Mouse (Mus musculus) spleen, postnatal 10 days (tissue): Measurements from ENCODE around the gene Mroh7.
"Not testable (repeated sequence)": the region's sequence is repeated elsewhere in the genome, so short reads cannot be mapped to it uniquely, and the experiment has no call there.

Experiments used
- DNase-seq, 2 experiments: peaks; one replicate each; pipeline ENCODE4 v3.0.0; 2021 to 2022; ENCODE audit warnings: low spot score in 2 of 2

Gene Mroh7

DNA sequence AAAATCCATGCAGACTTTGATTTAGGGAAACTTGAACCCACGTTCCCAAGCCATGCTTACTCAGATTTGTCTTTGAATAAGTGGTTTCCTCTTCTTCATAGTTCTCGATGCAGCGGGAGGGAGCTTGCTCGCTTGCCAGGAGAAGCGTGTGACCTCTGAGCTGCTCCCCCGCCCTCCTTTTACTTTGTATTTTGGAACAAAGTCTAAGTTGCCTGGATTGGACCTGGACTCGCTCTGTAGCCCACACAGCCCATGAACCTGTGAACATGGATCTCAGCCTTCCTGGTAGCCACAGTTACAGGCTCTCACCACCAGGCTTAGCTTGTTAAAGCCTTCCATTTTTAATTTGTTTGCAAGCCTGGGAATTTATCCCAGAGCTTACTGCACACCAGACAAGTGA, at the start of gene Mroh7:
Mroh7 (minus strand) TSS at position 112 of the 400 bp plus-strand sequence.
- no peak for DNase-seq

DNA sequence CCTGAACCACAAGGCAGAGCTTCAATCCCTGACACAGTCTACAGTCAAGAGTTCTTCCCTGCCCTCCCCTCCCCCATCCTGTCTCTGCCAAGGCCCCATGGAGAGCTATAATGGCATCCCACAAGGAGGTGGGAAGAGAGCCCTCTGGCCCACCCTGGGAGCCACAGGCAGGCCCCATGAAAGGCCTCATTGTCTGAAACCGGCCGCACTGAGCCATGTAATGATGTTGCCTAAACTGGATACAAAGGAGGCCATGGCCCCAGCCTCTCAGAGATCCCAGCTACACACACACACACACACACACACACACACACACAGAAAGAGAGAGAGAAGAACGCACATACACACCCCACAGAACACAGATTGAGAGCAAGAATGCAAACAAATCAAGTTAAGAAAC, 49.3 kb upstream of the Mroh7 start:
- no peak for DNase-seq

DNA sequence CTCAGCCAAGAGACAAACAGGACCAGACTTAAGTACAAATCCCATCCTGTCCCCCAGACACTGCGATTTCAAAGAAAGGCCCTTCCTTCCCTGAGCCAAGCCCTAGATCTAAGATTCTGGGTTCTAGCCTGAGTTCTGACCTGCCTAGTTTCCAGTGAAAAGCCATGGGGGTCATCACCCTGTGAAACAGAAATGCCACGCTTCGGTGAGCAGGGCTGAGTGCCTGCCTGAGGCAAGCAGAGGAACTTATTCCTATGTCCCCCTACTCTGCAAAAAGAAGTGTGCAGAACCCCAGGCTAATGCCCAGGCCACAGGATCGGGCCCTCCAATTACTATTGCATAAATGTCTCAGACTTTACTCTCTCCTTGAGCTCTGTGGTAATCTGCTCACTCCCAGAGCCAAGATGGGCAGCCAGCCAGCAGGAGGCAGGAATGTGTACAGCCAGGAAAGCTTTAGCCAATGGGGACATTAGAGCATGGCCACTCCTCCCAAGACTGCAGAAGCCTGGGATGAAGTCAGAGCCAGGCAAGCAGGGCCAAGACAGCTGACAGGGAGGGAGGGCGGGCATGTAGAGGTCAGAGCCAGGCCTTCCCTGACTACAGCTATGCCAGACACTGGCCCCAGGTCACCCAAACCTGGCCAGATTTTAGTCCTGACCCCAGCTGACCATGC, 47.5 kb upstream of the Mroh7 start:
- peak in 1 of 2 experiments; percentile 45 for DNase-seq

DNA sequence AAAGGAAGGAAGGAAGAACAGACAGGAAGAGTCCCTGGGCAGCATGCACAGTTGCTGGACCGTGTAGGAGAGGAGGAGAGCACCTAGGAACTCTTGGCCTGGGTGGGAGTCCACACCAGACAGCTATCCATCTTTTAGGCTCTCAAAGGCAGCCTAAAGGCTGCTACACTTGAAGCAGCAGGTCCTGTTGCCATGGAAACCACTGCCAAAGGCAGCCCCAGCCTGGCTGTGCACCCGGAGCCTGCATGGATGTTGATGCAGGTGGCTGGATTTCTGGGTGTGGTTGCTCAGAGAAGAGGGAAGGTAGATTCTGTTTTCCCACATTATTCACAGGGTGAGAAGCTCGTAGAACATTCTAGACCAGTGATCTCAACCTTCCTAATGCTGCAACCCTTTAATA, 46.3 kb upstream of the Mroh7 start:
- no peak for DNase-seq

DNA sequence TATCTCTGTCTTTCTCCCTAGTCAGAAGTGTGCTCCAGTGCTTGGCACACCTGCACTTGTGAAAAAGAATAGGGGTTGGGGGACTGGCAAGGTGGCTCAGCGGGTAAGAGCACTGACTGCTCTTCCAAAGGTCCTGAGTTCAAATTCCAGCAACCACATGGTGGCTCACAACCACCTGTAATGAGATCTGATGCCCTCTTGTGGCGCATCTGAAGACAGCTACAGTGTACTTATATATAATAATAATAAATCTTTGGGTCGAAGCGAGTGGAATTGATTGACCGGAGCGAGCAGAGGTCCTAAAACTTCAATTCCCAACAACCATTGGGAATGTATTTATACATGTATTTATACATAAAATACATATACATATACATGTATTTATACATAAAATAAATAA, 45.0 kb upstream of the Mroh7 start:
- not testable (repeated sequence) for DNase-seq

DNA sequence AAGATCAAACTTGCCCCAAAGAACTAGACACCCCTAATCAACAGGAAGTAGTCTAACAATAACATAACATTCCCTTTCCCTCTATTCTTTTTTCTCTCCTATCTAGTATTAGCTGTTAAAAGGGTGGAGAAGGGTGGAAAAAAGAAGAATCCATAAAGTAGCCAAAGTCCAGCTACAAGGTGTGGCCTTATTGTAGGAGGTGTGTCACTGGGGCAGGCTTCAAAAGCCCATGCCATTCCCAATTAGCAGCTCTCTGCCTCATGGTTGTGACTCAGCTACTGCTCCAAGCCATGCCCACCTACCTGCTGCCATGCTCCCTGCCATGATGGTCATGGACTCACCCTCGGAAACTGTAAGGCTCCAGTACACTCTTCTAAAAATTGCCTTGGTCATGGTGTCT, 41.8 kb upstream of the Mroh7 start:
- DNase-seq: no peak

DNA sequence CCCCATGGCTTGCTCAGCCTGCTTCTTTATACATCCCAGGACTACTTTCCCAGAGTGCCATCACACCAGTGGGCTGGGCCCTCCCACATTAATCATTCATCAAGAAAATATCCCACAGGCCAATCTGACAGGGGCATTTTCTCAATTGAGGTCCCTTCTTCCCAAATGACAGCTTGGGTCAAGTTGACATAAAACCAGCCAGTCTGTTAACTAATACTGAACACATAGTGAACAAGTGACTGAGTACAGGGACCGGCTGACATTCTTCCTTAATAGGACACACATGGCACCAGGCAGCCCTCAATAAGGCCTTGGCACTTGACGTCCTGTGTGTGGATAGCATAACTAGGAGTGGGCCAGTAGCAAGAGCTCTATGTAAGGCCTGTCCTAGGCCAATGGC, 38.6 kb upstream of the Mroh7 start:
- DNase-seq: no peak

DNA sequence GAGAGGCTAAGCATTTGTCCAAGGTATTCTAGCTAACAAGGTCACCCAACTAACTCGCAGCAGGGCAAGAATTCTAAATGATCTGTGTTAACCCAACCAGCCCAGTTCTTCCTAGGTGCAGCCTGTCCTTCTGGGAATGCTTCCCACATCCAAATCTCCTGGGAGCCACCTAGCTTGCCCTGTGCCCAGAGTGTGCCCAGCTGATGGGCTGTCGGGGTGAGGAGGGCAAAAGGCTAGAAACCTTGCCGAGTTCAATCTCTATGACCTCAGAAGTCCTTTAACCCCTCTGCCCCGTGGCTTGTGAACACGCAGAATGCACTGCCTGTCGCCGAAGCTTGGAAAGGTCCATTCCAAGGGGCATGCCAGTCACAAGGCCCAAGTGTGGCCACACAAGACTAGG, 33.4 kb upstream of the Mroh7 start:
- DNase-seq: no peak

DNA sequence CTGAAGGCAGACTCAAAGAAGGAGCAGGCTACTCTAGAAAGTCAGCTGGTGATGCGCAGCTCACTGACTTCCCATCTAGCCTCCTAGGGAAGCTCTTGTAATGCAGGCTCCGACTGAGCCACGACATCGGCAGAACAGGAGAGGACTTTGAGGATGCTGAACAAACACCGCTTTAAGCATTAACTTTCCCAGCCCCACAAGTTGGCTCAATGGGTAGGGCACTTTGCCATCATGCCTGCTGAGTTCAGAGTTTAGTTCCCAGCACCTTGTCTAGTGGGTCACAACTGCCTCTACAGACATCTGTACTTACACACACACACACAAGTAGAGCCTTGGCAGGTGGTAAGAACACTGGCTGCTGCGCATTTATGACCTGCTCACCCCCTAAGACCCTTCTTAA, 21.0 kb upstream of the Mroh7 start:
- no peak for DNase-seq

DNA sequence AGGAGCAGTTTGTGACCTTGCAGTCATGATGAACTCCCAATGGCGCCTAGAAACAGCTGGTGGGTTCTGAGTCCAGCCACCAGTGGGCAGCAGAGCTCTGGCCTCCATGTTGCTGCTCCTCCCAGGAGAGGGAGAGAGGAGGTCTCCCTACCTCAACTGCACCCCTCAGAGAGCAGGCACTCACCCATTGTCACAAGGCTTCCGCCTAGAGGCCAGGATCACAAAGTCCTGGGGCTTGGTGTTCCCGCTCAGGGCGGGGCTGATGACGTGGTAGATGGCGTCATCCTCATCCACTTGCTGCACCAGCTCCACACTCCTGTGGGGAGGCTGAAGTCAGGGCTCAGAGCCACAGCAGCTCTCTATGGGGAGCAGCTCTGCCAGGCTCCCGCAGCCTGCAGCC, 19.0 kb upstream of the Mroh7 start:
- DNase-seq: peak in 1 of 2 experiments; percentile 51

DNA sequence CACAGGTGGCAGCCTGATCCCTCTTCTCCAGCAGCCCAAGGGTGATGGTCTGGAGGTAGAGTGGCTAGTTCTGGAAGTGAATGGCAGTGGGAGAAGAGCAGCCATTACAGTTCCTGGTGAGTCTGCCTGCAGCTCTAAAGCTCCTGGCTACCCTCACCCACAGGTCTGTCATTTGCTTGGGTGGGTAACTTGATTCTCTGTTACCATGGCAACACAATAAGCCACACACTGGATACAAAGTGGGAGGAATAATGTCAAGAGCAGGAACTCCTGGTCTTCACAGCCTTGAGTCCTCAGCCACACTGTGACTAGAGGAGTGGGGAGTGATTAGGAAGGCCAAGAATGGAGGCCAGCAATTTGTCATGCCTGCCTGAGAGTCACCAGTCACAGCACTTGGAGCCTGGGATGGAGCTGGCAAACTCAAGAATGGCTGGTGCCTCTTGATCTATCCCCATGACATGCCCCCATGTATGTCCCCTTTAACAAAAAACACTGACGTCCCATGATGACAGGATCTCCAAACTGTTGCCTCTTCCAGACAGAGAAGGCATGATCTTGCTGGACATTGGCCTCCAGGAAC, 16.4 kb upstream of the Mroh7 start:
- DNase-seq: no peak

DNA sequence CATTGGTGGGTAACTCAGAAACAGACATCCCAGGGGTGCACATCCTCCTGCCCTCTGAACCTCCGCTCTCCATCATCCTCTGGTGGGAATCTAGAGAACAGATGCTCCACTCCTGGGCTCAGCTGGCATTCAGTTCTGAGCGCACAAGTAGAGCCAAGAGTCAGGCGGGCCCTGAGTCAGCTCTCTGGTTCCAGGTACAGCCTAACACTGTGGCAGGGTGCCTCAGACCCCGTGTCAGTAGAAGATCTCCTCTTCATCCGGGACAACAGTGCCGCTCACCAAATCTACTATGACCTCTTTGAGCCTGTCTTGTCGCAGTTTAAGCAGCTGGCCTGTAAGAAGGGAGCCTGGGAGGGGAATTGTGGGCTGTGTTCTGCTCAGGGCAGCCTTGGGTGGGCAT, 15.1 kb upstream of the Mroh7 start:
- no peak for DNase-seq

DNA sequence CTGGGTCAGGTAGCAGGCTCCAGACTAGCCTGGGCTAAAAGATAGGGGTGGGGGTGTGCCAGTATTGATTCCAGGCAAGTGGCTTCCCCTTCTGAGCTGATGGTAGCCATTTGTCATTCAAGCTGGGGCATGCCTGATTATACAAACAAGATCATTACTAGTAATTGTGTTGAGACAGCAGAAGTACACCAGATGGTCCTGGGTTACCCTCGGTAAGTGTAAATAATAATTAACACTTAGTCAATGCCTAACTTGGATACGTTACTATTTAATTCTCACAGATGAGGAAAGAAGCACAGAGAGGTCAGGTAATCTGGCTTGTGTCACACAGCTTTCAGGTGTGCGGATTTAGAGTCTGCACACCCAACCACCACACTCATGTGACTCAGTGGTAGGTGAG, 7.2 kb upstream of the Mroh7 start:
- no peak for DNase-seq

DNA sequence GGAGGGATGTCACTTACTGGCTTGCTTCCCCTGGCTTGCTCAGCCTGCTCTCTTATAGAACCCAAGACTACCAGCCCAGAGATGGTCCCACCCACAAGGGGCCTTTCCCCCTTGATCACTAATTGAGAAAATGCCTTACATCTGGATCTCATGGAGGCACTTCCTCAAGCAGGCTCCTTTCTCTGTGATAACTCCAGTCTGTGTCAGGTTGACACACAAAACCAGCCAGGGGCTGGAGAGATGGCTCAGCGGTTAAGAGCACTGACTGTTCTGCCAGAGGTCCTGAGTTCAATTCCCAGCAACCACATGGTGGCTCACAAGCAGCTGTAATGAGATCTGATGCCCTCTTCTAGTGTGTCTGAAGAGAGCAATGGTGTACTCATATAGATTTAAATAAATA, 6.2 kb upstream of the Mroh7 start:
- DNase-seq: not testable (repeated sequence)

DNA sequence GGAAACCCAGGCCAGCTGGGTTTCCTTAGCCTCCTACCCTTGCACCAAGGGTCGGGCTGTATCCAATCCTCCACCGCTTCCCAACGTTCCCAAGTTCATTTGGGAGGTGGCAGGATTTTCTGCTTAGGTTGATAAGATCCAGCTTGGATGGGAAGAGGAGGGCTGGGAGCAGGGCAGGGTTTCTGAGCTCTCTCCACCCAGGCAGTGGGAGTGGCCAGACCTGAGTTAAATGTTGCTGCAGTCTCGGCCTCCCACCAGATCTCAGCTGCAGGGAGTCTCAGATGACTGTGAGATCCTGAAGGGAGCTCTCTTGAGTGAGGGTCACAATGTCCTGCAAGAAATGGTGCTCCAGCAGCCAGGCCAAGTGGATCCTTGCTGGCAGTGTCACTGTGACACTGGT, 2.9 kb upstream of the Mroh7 start, which contains the start of gene Fam151a:
Fam151a (plus strand) TSS at position 254 of the 400 bp plus-strand sequence.
- no peak for DNase-seq

DNA sequence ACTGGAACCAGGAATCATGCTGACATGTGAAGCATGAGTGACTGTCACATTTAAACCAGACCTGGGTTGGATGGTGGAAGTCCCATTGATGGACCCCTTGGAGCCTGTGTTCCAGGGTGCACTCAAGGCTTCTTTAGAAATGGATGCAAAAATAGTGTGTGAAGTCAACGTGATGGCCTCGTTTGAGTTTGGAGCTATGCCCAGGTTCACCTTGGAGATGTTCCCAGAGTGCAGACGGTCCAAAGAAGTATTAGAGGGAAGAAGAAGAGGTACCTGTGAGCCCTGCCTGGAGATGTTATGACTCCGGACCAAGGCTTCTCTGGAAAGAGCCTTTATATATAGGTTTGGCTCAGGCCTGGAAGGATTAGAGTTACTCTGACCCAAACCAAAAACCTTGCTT, 10.1 kb downstream of the Mroh7 start:
- DNase-seq: no peak

DNA sequence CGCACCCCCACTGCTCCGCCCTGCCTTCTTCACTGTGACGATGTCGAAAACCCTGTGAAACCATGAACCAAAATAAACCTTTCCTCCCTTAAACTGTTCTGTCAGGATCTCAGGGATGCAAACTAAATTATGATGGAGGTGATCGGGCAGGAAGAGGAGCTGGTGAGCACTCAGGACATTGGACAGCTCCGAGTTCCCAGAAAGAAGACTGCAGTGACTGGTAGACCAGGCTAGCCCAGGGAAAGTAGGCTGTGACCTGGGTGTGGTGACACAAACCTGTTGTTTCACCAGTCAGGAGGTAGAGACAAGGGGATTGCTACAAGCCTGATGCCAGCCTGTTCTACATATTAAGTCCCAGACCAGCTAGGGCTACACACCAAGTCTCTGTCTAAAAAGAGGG, 17.1 kb downstream of the Mroh7 start:
- no peak for DNase-seq

DNA sequence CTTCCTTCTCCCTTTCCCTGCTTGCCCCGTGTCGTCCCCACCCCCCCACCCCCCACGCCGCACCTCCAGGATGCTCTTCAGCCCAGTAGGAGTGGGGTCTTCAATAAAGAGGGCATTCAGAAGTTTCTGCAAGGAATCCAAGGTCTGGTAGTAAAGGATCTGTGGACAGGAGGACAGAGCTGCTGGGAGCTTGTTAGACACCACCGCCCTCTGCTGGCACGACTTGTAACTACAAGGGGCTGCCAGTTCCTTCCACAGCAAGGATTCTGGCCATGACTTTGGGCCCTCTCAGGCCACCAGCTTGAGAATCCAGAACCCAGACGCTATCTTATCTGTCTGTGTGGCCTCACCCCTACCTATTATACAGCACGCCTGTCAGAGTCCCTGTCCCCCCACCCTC, 22.3 kb downstream of the Mroh7 start:
- peak; percentile 76 to 88 for DNase-seq

DNA sequence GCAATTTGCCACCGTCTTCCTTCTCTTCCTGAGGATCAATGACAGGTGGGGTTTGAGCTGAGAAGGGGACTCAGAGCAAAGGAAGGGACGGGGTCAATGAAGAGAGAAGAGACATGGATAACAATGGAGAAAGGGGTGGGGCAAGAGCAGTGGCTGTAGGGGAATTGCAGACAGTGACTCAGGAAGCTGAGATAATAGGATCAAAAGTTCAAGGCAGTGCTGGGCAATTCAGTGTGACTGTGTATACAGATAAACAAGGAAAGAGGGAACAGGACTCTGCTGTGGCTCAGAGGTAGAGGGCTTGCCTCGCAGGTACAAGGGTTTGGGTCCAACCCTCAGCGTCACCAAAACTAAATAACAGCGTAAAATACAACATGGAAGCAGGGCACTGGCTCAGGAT, 22.8 kb downstream of the Mroh7 start:
- DNase-seq: no peak

DNA sequence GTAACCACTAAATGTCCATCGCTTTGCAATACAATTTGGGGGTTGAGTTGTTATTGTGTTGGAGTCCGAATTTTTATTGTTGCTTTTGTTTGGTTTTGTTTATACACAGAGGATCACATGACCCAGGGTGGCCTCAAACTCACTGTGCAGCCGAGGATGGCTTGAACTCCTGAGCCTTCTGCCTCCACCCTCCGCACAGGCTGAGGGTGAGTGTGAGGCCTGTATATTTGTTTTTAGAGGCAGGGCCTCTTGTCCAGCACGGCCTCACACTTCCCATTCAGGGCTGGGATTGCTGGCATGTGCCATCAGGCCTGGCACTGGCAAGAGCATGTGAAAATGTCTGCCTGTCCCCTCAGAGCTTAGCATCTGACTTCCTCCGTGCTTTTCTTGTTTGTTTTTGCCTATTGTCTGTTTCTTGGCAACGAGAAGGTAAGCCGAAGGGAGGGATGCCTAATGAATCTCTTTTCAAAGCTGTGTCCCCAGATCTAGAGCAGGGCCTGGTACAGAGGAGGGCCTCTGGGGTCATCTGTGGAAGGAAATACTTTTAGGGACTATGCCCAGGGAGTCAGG, 25.5 kb downstream of the Mroh7 start:
- no peak for DNase-seq

DNA sequence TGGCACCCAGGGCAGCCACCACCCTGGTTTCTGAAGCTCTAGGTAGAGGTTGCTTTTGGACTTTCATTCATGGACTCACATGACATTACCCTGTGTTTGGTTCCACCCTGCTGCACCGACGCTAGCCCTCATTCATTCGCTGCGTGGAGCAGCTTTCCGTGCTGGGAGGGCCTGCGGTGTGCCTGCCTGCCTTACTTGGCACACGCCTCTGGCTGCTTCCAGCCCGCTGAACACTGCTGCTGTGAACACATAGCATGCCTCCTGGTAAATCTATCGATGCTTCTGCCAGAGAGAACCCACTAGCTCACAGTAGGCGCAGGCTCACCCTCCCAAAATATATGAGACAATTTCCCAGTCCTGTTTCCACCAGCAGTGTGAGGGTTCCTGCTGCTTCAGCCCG, 26.3 kb downstream of the Mroh7 start:
- DNase-seq: no peak

DNA sequence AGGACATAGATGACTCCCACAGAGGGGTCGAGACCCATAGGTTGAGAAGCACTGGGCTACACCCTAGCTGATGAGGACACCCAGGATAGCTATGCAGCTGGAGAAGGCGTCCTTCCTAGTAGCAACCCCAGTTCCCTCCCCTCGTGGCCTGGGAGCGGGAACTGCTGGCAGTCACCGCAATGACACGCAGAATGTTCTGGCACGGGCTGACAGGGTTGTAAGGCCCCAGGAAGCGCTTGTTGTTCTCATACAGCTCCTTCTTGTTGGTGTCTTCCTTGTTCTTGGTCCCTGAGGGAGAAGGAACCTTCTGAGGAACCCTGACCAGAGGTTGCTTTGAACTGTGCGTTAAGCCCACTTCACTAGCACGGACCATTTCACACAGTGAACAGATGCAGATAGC, 26.8 kb downstream of the Mroh7 start:
- no peak for DNase-seq

DNA sequence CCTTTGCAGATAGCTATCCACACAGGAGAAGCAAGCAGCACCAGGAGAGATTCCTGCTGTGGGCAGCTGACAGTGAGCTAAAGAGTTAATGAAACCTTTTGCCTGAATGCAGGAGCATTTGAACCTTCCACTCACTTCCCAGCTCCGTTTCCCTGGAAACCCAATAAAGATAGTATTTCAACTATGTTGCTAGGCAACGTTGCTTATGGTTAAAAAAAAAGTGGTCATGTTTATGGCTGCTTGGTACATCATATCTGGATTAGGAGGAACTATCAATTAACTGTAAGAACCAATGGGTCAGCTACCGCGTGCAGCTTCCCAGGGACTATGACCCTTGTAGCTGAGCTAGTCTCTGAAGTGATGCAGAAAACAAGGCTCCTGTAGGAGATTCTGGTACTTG, 29.9 kb downstream of the Mroh7 start:
- DNase-seq: no peak

DNA sequence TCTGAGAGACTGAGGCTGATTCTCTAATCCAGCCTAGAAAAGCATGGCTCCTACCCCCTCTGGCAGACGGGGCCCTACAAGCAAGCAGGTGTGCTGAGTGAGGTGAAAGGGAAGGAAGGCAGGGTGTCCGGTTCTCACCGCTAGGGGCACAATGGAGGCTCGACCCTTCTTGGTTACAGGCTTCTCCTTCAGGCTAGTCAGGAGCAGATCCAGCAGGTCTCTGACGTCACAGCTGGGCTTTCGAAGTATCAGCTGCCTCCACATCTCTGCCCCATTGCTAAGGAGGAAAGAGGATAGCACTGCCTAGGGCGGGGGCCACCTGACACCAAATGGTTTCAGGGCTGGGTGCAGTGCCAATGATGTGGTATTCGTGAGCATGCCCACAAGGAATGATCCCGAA, 30.7 kb downstream of the Mroh7 start:
- DNase-seq: peak in 1 of 2 experiments; percentile 32
